Mouse (Mus musculus) embryonic facial prominence, embryonic 11.5 days (tissue): ENCODE data around the gene Klra3. TPM values are rescaled to one million over a fixed set of nuclear protein-coding genes. Genes with fewer than 3 reads are reported as not detected.
"Not testable (repeated sequence)": the region's sequence is repeated elsewhere in the genome, so short reads cannot be mapped to it uniquely, and the experiment has no call there.

Experiments used
- ATAC-seq: fragments of 200-750 bp; cut with Nextera tagmentation; replicated peaks from 2 replicates; pipeline ENCODE4 v1.8.0; 2017; ENCODE audit warnings: low read depth; ENCODE audit not compliant: insufficient number of reproducible peaks, low FRiP score, low TSS enrichment
- DNase-seq: peaks from one replicate; pipeline ENCODE4 v3.0.0-alpha.2; 2015; ENCODE audit warnings: low spot score
- H3K27ac ChIP-seq: fragments of 300-500 bp; sonication (generic); replicated peaks from 2 replicates; pipeline ENCODE4 v1.5.1; 2014; ENCODE audit warnings: mild to moderate bottlenecking, low read depth, low read length, control low read depth
- H3K27me3 ChIP-seq: fragments of 300-500 bp; sonication (generic); 2 replicates; pipeline ENCODE4 v1.6.1; 2014; ENCODE audit warnings: mild to moderate bottlenecking, low read length, moderate library complexity, mixed read lengths; ENCODE audit not compliant: control insufficient read depth, insufficient read depth
- H3K36me3 ChIP-seq: fragments of 300-500 bp; sonication (generic); replicated peaks from 2 replicates; pipeline ENCODE4 v1.6.1; 2014; ENCODE audit warnings: low read depth, mild to moderate bottlenecking, low read length, moderate library complexity, mixed read lengths; ENCODE audit not compliant: control insufficient read depth, insufficient read depth
- H3K4me1 ChIP-seq: fragments of 300-500 bp; sonication (generic); 2 replicates; pipeline ENCODE4 v1.6.1; 2014; ENCODE audit warnings: low read length, mixed read lengths; ENCODE audit not compliant: control insufficient read depth, insufficient read depth
- H3K4me2 ChIP-seq: fragments of 300-500 bp; sonication (generic); 2 replicates; pipeline ENCODE4 v1.6.1; 2014; ENCODE audit warnings: low read depth, mild to moderate bottlenecking, control low read depth, low read length, moderate library complexity
- H3K4me3 ChIP-seq: fragments of 300-500 bp; sonication (generic); 2 replicates; pipeline ENCODE4 v1.5.1; 2014; ENCODE audit warnings: low read depth, low read length, control low read depth
- H3K9ac ChIP-seq: fragments of 300-500 bp; sonication (generic); replicated peaks from 2 replicates; pipeline ENCODE4 v1.6.1; 2014; ENCODE audit warnings: mild to moderate bottlenecking, control low read depth, low read length
- H3K9me3 ChIP-seq: fragments of 300-500 bp; sonication (generic); replicated peaks from 2 replicates; pipeline ENCODE4 v1.6.1; 2016; ENCODE audit warnings: mild to moderate bottlenecking, low read length, inconsistent platforms, mixed read lengths; ENCODE audit not compliant: control insufficient read depth
- WGBS: fragments of 180-500 bp; shearing (Covaris S2); extraction: QIAGEN DNeasy Blood & Tissue Kit; methylation state at CpG from one replicate; pipeline ENCODE4 v1.1.7; 2014; 5-methylcytosine and 5-hydroxymethylcytosine counted together
- polyA plus RNA-seq: library from polyadenylated mRNA; unstranded; fragments of >200 nt; fragmentation: Nextera tagmentation; extraction: Ambion mirVana; gene quantifications from 2 replicates; pipeline ENCODE4 v1.2.1, GENCODE M21; 2014

Gene Klra3
- polyA plus RNA-seq: not detected in 2 replicates

- WGBS: 88% methylated on average over 8 of the region's 8 CpGs
- no peak within 1 kb of the TSS for H3K9ac ChIP-seq
- H3K4me1 ChIP-seq: no peaks in the 10 kb centered on the region
Observed at GRCm38 (mm10) chr6:130337411-130337810, at the start of gene Klra3. TSS of gene Klra3 (minus strand) at chr6:130337574.

GRCm38 (mm10) chr6:130386750-130387149 is 49.4 kb upstream of the Klra3 start, which contains the start of gene Klra1:
TSS of gene Klra1 (minus strand) at chr6:130386874.
- Histone ChIP-seq H3K27me3 (no peaks in the 10 kb centered on the region), H3K4me3 (no peak within 1 kb of the TSS), H3K36me3 (no peaks in the 10 kb centered on the region), H3K4me1 (no peaks in the 10 kb centered on the region), H3K9ac (no peak within 1 kb of the TSS), H3K27ac (no peak within 1 kb of the TSS), H3K9me3 (no peaks in the 10 kb centered on the region), H3K4me2 (no peak within 1 kb of the TSS)
- DNase-seq (no peak), ATAC-seq (no peak)
- WGBS: 79% methylated on average over 2 of the region's 2 CpGs

More at GRCm38 (mm10) chr6:130337411-130337810, at the start of gene Klra3:
- DNase-seq (no peak), ATAC-seq (no peak)
- Histone ChIP-seq H3K27me3 (no peaks in the 10 kb centered on the region), H3K9me3 (no peaks in the 10 kb centered on the region), H3K4me3 (no peak within 1 kb of the TSS), H3K36me3 (no peaks in the 10 kb centered on the region), H3K27ac (no peak within 1 kb of the TSS), H3K4me2 (no peak within 1 kb of the TSS)

- ATAC-seq (no peak), DNase-seq (no peak)
- WGBS: 62% methylated on average over 1 of the region's 1 CpGs
- no peaks in the 10 kb centered on the region for H3K27me3 ChIP-seq
- H3K4me3 ChIP-seq: no peak overlapping the region
- H3K4me2 ChIP-seq: no peak overlapping the region
- no peak overlapping the region for H3K27ac ChIP-seq
- H3K9me3 ChIP-seq: no peaks in the 10 kb centered on the region
- H3K36me3 ChIP-seq: no peaks in the 10 kb centered on the region
- no peak overlapping the region for H3K9ac ChIP-seq
- no peaks in the 10 kb centered on the region for H3K4me1 ChIP-seq
Observed at GRCm38 (mm10) chr6:130385803-130386202, 48.4 kb upstream of the Klra3 start.

GRCm38 (mm10) chr6:130382375-130382774 is 45.0 kb upstream of the Klra3 start:
- WGBS: 79% methylated on average over 4 of the region's 4 CpGs
- no peak for DNase-seq
- ATAC-seq: no peak

GRCm38 (mm10) chr6:130345381-130345780 is 8.0 kb upstream of the Klra3 start:
- not testable (repeated sequence) for DNase-seq, H3K27ac ChIP-seq, H3K4me2 ChIP-seq, H3K4me3 ChIP-seq, H3K36me3 ChIP-seq, H3K4me1 ChIP-seq, H3K9ac ChIP-seq, ATAC-seq, H3K9me3 ChIP-seq, H3K27me3 ChIP-seq
- 32% methylated on average over 1 of the region's 1 CpGs for WGBS

More at GRCm38 (mm10) chr6:130382375-130382774, 45.0 kb upstream of the Klra3 start:
- H3K27ac ChIP-seq: no peak overlapping the region
- no peak overlapping the region for H3K4me2 ChIP-seq
- no peaks in the 10 kb centered on the region for H3K36me3 ChIP-seq
- no peak overlapping the region for H3K9ac ChIP-seq
- no peaks in the 10 kb centered on the region for H3K4me1 ChIP-seq
- H3K4me3 ChIP-seq: no peak overlapping the region
- no peaks in the 10 kb centered on the region for H3K9me3 ChIP-seq
- H3K27me3 ChIP-seq: no peaks in the 10 kb centered on the region

GRCm38 (mm10) chr6:130341973-130342372 is 4.6 kb upstream of the Klra3 start:
- WGBS: 91% methylated on average over 2 of the region's 2 CpGs
- H3K27me3 ChIP-seq, H3K36me3 ChIP-seq, H3K4me1 ChIP-seq, DNase-seq, H3K27ac ChIP-seq, ATAC-seq, H3K9ac ChIP-seq, H3K4me3 ChIP-seq, H3K4me2 ChIP-seq, H3K9me3 ChIP-seq: not testable (repeated sequence)

GRCm38 (mm10) chr6:130287984-130288649 is 49.3 kb downstream of the Klra3 start:
- Histone ChIP-seq H3K36me3 (no peaks in the 10 kb centered on the region), H3K27me3 (no peaks in the 10 kb centered on the region), H3K4me1 (no peaks in the 10 kb centered on the region), H3K27ac (no peak overlapping the region), H3K9ac (no peak overlapping the region), H3K4me2 (no peak overlapping the region), H3K9me3 (no peaks in the 10 kb centered on the region), H3K4me3 (no peak overlapping the region)
- DNase-seq (no peak), ATAC-seq (no peak)

GRCm38 (mm10) chr6:130281828-130282227 is 55.5 kb downstream of the Klra3 start, which contains the start of gene Klra10:
TSS of gene Klra10 (minus strand) at chr6:130281928.
- H3K4me3 ChIP-seq, H3K27me3 ChIP-seq, ATAC-seq, H3K27ac ChIP-seq, H3K9ac ChIP-seq, DNase-seq, H3K36me3 ChIP-seq, H3K9me3 ChIP-seq, H3K4me2 ChIP-seq, H3K4me1 ChIP-seq: not testable (repeated sequence)
- 68% methylated on average over 1 of the region's 1 CpGs for WGBS
